Mouse (Mus musculus) gastrocnemius, postnatal 14 days (tissue): ENCODE results near the gene Phf14. TPM values are rescaled to one million over a fixed set of nuclear protein-coding genes. Genes with fewer than 3 reads are reported as not detected.
"Not testable (repeated sequence)": the region's sequence is repeated elsewhere in the genome, so short reads cannot be mapped to it uniquely, and the experiment has no call there.

ENCODE experiments used
- DNase-seq: peaks from one replicate; pipeline ENCODE4 v3.0.0; 2021; ENCODE audit warnings: mixed read lengths
- intact Hi-C: fragments of 180-260 bp; cut with DNase I; formaldehyde crosslinking; loops from one replicate; pipeline ENCODE4 v1.15.1; 2025; ENCODE audit warnings: low total_unique reads
- long read RNA-seq, 2 experiments: library from polyadenylated mRNA; stranded (forward); transcript quantifications; one replicate each; pipeline ENCODE4 v2.0.0; 2021
- total RNA-seq, 2 experiments: library from RNA; stranded (reverse); gene quantifications; 2 replicates each; pipeline ENCODE4 v1.2.3; 2021

Gene Phf14
- total RNA-seq, result 10 to 100 TPM; 24.6 to 25.9 TPM
- long read RNA-seq, experiment 1, partial matches to known transcripts, result 5 of 15 reads
- long read RNA-seq, experiment 1, other reads (novel, unspliced or antisense), result 9 of 15 reads
- long read RNA-seq, experiment 2, partial matches to known transcripts, result 4 of 17 reads
- long read RNA-seq, experiment 2, other reads (novel, unspliced or antisense), result 13 of 17 reads

DNA sequence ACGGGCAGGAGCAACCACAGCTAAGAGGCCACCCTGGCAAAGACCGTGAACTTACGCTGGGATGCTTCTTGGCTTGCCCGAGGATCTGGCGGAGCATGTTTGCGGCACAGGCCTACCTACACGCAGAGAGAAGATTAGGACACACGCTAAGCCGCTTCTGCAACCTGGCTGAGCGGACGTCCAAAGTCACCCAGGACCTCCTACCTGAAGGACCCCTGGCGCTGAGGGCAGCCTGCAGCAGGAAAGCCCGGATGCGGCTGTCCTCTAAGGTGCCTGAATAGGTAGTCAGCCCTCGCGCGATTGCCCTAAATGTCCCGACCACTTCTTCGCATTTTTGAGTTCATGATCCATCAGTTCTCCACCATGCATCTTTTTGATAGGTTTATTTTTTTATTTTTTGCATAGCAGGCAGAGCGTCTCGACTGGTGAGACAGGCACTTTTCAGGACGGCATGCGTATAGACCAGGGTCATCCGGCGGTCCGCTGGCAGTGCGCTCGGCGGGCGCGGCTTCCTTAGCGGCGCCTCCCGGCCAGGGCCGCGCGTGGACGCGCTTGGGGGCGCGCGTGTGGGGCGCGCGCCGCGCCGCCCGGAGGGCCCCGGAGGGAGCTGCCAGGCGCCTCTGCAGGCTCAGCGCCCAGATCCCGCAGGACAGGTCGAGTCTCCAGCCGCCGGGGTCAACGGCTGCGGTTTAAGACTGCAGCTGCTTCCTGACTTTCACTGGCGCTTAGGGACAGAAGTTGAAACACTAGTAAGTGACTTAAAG is at the start of gene Phf14, which contains the start of gene Ndufa4:
Phf14 (plus strand) TSS at position 541 of the 764 bp plus-strand sequence.
Ndufa4 (minus strand) TSS at position 229 of the 764 bp plus-strand sequence.
- DNase-seq, result peak; percentile 94
- intact Hi-C loops, result no loop called here

DNA sequence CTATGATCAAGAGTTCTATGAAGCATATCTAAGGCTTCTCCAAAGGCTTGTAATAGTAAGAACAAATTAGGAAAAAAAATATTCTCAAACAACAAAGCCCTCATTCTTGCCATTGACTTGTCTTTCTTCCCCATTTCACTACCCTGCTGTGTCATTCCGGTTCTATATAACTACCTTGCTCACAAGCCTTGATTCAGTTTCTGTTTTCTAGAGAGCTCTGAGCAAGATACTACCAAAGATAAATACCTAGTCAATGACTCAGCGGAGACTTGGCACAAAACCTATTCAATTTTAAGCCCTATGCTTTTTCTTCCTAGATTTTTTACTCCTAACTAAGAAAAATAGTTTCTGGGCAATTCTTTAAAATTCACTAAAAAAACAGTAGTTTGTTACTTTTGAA is 32.2 kb upstream of the Phf14 start:
- DNase-seq, intact Hi-C loops: not testable (repeated sequence)

DNA sequence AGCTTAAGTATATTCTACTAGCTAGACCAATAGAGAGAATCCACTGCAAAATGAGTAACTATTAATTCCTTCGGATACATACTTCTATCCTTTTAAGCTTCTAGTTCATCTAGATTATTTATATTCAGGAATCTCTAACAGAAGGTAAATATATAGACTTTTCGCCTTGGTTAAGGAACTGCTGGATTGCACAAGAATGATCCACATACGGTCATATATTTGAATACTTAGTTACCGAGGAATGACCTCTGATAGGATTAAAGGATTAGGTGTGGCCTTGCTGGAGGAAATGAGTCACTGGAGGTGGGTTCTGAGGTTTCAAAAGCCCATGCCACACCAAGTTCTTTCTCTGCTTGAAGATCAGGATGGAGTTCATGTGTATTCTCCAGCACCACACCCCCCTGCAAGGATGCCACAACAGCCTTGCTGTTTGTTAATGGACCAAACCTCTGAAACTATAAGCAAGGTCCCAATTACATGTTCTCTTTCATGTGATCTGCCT is 6.7 kb upstream of the Phf14 start:
- no peak for DNase-seq
- intact Hi-C loops, result no loop called here

DNA sequence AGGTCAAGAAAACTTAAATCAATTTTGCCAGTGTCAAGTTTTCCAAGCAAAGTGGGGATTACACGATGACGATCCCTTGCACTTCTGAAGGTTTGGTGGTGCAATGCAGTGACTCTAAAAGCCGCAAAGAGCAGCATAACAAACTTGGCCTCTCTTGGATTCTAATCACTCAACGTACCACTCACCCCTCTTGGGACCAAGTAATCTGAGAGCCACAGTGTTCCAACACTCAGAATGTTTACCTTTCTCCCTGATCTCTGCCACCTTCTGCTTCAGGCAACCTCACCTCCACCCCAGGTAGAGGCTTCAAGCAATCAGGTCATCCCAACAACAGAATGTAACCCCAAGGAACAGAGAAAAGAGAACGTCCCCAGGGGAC is 730 bp upstream of the Phf14 start:
- intact Hi-C loops, result no loop called here
- no peak for DNase-seq

DNA sequence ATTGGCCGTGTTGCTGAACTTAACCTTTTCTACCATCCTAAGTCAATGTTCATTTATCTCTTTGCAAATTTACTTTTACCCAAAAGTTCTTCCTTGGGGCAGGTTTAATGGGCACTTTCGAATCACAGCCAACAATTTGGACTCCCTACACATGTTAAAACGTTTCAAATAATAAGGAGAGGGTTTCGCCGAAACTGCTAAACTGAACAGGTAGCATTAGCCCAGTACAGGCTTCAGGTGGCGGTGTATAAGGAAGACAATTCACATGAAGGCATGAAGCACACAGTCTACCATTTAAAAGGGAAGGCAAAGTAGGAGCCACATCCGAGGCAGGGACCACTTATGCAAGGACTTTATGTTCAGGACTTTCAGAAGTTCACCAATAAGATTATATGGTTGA is 561 bp downstream of the Phf14 start:
- intact Hi-C loops, result no loop called here
- no peak for DNase-seq

DNA sequence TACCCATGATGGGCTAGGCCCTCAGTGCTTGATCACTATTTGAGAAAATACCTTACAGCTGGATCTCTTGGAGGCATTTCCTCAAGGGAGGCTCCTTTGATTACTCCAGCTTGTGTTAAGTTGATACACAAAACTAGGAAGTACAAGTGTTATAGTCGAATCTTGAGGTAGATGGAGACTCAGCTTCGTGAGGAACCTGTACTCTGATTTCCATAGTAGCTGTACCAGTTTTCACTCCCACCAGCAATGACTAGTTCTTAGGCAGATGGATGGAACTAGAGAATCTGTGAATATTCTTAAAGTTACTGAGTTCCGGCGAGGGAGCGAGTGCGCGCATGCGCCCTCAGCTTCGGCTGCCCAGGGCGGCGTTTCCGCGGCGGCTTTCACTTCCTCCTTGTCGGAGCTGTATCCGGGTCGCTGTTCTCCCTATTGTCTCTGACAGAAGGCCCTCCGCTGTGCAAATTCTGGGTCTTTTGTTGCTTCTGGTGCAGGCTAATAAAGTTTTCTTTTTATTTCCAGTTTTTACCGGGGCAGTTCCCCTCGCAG is 18.0 kb downstream of the Phf14 start:
- intact Hi-C loops, result no loop called here
- peak; percentile 90 for DNase-seq

DNA sequence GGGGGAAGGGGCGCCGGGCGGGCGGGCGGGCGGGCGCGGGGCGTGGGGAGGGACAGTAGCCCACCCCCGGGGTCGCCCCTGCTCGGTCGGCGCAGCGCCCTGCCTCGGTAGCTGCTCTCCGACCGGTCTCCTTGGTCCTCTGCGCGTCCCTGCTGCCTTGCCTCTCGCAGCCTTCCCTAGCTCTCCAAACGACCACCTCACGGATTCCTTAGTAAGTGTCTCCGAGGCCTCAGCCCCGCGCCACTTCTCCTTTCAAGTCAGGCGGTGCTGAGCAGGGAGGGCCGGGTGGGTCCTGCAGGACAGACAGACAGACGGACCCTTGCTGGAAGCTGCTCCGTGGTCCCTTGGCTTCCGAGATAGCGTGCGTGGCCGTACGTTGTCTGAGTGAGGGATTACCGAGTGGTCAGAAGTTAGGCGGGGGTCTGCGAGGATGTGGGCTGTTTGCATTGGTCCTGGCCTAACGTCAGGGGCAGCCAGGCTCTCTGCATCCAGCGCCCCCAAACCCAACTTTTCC is 18.5 kb downstream of the Phf14 start:
- intact Hi-C loops, result no loop called here
- peak; percentile 16 for DNase-seq

DNA sequence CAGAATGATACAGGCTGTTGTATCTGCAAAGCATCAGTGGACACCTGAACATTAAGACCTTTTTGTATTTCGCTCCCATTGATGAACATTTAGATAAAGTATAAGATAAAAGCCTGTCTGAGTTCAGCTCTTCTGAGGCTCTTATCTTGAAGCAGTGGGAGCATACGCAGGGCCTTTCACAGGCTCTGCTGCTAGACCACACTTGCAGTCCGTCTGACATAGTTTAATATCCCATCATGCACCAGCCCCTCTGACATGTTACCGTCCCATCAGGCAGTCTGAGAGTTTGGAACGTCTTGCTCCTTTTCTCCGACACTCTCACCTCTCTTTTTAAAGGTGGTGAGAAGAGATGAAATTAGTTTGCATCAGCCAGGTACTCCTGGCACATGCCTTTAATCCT is 19.9 kb downstream of the Phf14 start:
- DNase-seq, result no peak
- intact Hi-C loops, result no loop called here

DNA sequence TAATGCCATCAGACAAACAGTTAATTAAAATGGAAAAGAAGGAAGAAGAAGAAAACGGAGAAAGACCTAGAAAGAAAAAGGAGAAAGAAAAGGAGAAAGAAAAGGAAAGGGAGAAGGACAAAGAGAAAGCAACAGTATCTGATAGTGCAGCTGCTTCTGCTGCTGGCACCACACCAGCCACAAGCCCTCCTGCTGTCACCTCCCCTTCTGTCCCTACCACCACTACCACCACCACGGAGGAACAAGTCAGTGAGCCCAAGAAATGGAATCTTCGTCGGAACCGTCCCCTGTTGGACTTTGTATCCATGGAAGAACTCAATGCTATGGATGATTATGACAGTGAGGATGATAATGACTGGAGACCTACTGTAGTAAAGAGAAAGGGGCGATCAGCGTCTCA is 25.8 kb downstream of the Phf14 start:
- DNase-seq, result no peak
- intact Hi-C loops, result no loop called here

DNA sequence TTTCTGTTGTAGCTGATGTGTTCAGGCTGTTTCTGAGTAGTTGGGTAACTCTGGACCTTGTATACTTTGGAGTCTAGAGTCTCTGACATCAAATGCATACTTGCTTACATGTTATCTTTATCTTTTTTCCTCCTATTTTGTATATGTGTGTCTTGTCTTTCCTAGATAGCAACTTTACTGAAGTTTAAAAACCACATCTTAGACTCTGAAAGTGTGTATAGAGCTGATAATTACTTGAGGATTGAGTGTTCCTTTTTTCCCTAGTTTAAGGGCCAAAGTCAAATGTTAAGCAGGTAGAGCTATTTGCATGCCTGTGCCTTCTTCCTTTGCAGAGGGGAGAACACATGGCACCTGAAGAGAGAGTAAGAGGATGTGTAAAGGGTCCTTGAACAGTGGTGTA is 33.3 kb downstream of the Phf14 start:
- intact Hi-C loops, result no loop called here
- no peak for DNase-seq

DNA sequence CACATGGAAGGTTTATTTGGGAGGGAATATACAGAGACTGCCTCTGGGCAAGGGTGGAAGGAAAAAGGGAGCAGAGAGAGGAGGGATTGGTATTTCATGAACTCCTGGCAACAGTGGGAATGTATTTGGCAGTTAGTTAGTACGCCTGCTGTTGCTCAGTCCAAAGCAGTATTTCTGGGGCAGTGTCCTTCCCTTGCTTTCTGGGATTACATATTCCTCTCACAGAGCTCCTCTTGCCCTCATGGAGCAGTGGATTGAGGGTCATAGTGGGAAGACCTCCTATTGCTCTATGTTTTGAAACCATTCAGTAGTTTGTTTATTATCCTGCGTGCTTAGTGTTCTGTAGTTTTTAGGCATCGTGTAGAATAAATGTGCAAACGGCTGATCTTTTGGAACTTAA is 34.5 kb downstream of the Phf14 start:
- intact Hi-C loops, result no loop called here
- DNase-seq, result no peak

DNA sequence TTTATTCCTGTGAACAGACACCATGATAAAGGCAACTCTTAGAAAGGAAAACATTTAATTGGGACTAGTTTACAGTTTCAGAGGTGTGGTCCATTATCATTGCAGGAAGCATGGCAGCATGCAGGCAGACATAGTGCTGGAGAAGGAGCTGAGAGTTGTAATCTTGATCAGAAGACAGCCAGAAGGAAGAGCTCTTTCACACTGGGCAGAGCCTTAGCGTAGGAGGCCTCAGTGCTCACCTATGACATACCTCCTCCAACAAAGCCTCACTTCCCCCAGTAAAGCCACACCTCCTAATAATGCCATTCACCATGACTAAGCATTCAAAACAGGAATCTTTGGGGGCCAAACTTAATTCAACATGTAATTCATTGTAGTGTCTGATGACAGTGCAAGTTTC is 40.5 kb downstream of the Phf14 start:
- no peak for DNase-seq
- intact Hi-C loops, result no loop called here

DNA sequence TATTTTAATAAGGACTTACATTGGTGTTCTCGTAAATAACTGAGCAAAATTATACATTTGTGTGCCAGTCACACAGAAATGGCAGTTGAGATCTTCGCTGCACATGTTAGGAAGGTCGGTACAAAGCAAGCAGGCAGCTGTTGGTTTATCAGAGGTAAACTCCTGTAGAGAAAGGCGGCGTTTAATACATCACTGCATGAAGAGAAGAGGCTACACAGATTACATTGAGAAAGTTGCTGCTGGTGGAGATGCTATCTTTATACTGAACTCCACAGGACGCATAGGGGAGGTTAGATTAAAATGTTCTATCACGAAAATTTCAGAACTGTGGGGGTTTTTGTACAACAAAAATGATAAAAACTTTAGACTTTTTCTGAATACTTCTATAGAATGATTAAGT is 52.6 kb downstream of the Phf14 start:
- DNase-seq, result no peak
- intact Hi-C loops, result no loop called here

DNA sequence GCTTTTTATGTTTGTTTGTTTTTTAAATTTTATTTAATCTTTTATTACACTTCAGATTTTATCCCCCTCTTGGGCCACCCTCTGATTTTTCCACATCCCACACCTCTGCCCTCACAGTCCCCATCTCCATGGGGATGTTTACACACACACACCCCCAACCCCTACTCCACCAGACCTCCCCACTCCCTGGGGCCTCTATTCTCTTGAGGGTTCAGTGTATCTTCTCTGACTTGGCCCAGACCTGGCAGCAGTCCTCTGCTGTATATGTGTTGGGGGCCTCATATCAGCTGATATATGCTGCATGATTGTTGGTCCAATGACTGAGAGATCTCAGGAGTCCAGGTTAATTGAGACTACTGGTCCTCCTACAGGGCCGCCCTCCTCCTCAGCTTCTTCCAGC is 86.2 kb downstream of the Phf14 start:
- no peak for DNase-seq
- intact Hi-C loops, result no loop called here

DNA sequence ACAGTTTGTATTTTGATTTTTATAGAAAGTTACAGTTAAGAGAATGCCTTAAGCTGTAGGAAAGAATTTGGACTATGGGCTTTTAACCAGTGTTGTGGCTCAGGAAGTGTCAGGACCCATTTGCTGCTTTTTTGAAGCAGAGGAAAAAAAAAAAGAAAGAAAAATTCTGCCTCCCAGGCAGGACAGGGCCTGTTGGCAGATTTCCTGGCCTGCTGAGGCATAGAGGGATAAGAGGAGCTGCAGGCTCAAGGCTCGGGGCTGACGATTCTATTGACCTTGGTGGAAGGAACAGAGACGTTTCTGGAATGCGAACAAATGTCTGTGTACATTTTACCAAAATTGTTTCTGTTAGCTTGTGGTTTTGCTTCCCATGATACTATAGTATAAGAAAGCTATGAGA is 91.0 kb downstream of the Phf14 start:
- intact Hi-C loops, result no loop called here
- no peak for DNase-seq

DNA sequence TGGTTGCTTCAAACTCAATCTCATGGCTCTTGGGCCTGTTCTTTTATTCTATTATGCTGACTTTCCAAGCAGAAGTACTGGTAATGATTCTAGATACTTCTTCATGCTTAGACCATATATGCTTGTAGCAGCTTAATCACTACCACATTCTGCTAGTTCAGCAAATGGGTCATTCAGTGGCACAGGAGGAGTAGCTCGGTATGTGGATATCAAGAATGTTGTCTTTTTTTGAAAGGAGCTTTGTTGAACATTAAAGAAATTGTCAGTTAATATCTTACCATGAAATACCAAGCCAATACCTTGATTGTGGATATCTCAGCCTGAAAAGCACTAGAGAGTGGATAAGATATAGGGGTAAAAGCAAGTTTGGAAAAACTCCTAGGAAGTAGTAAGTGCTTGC is 91.9 kb downstream of the Phf14 start:
- intact Hi-C loops, result no loop called here

DNA sequence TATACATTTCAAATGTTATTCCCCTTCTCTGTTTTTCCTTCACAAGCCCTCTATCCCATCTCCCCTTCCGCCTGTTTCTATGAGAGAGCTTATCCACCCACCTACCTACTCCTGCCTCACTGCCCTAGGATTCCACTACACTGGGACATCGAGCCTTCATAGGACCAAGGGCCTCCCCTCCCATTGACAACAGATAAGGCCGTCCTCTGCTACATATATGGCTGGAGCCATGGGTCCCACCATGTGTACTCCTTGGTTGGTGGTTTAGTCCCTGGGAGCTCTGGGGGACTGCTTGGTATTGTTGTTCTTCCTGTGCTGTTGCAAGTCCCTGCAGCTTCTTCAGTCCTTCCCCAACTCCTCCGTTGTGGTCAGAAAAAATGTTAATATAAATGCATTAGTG is 97.8 kb downstream of the Phf14 start:
- no peak for DNase-seq
- intact Hi-C loops, result no loop called here

More for the DNA sequence above, 91.9 kb downstream of the Phf14 start:
- no peak for DNase-seq

DNA sequence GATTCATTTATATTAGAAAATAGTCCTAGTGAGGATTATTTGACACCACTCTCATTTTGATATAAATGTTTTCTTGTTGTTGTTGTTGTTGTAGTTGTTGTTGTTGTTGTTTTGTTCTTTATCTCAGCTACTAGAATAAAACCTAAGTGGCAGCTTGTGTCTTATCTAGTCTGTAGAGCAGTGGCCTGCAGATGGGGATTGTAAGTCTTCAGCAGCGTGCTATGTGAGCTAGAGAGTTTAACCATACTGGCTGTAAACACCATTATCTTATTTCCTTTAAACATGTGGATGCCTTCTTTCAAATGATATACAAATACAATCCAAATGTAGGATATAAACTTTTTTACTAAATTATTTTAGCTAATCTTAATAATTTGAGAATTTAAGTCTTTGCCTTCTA is 98.4 kb downstream of the Phf14 start:
- DNase-seq, result no peak
- intact Hi-C loops, result no loop called here

DNA sequence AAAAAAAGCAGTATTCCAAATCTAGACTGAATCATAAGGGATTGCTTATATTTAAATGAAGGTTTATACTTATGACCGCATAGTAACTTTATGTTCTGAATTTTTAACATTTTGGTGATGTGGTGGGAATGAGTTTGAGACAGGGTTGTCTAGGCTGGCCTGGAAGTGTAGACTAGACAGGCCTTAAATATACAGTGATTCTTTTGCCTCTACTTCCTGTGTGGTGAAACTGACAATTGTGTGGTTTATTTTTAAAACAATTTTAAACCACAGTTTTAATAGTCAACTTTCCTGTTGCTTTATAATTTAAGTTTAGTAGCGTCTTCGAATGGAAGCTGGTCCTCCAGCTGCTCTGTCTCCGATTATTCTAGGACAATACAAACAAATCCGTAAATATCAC is 104.5 kb downstream of the Phf14 start:
- intact Hi-C loops, result no loop called here
- DNase-seq, result no peak

DNA sequence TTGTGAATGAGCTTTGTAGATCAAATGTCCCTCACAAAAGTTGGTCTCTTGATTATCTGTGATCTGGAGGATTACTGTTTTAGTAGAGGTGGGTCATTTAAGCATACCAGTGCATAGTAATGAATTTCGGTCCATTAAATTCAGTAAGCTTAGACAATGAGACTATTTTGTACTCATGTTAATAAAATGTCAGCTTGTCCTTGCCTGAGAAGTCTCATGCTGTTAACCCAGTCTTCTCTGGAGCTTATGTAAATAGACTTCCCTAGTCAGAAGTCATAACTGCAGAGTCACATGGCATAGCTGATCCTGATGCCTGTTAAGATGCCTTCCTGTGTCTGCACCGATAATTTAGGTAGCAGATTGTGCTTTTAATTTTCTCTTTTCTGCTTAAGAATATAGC is 106.4 kb downstream of the Phf14 start:
- DNase-seq, result no peak
- intact Hi-C loops, result no loop called here

DNA sequence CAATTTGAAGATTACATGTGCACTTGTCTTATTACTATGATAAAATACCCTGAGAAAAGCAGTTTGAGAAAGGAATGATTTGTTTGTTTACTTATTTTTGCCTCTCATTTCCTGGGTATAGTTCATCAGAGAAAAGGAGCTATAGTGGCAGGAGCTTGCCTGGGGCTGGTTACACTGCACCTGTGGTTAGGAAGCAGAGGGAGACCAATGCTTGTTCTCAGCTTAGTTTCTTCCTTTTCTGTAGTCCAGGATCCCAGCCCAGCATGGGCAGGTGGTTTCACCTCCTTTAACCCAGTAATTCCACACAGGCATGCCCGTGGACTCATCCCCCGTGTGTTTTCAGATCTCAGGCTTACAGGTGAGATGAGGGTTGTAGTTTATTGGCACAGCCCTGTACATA is 107.1 kb downstream of the Phf14 start:
- intact Hi-C loops, result no loop called here
- no peak for DNase-seq
